Mouse (Mus musculus): ENCODE data around the gene Fuca1.
A peak's percentile ranks its signal among the peaks of the same experiment; 100 is the strongest.
"Not testable (repeated sequence)": the region's sequence is repeated elsewhere in the genome, so short reads cannot be mapped to it uniquely, and the experiment has no call there.

Gene Fuca1

GRCm38 (mm10) chr4:135924418-135924817 lies 3.9 kb downstream of the Fuca1 start:
- DNase-seq (ENCODE audit: low spot score) = no peak

DNA sequence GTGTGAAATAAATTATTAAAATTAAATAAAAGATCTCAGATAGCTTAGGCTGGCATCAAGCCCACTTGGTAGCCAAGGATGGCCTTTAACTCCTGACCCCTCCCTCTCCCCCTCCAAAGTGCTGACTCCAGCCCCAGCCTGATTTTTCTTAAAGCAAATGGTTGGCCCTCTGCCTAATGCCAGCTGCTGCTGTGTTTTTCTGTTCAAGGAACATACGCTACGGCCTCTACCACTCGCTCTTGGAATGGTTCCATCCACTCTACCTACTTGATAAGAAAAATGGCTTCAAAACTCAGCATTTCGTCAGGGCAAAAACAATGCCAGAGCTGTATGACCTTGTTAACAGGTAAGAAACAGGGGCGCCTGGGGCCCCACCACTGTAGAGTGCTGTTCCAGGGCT lies 4.8 kb downstream of the Fuca1 start:
- DNase-seq (ENCODE audit: low spot score) = no peak

DNA sequence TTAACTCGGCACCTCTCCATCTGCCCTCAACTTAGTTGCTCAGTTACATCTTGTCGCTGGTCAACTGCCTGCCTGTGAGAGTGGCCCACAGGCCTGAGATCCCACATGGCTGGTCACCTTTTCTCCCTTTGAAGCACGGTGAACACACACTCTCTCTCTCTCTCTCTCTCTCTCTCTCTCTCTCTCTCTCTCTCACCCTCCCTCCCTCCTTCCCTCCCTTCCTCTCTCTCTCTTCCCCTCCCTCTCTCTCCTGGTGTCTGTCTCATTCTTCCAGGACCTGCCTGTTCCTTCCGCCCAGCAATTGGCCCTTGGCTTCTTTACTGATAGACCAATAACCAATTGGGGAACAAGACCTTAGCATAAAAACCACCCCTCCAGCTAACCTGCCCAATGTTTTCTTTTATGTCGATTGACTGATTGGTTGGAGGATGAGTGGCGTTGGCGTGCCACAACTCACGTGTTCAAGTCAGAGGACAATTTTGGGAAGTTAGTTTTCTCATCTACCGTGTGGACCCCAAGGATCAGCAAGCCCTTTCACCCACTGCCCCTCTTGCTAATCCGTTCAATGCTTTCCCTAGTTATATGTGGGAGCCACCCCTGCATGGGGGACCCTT lies 5.8 kb downstream of the Fuca1 start:
- DNase-seq (ENCODE audit: low spot score) = no peak

GRCm38 (mm10) chr4:135926861-135927260 lies 6.3 kb downstream of the Fuca1 start:
- no peak for DNase-seq (ENCODE audit: low spot score)

- no peak for DNase-seq (ENCODE audit: low spot score)
Measured at GRCm38 (mm10) chr4:135928376-135928775, 7.8 kb downstream of the Fuca1 start.

DNA sequence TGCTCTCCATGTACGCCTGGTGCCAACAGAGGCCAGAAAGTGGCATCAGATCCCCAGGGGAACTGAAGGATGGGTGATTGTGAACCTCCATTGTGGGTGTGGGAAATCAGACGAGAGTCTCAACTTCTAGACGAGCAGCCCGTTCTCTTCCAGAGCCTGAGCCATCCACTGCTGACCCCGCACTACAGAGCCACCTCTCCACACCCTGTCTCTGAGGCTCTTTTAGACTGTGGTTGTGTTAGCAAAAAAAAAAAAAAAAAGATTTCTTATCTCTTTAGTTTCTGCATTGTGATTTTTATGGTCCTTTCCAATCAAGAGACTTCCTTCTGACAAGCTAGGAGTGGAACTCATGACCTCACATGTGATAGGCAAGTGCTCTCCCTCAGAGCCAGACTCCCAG lies 8.9 kb downstream of the Fuca1 start:
- no peak for DNase-seq (ENCODE audit: low spot score)

DNA sequence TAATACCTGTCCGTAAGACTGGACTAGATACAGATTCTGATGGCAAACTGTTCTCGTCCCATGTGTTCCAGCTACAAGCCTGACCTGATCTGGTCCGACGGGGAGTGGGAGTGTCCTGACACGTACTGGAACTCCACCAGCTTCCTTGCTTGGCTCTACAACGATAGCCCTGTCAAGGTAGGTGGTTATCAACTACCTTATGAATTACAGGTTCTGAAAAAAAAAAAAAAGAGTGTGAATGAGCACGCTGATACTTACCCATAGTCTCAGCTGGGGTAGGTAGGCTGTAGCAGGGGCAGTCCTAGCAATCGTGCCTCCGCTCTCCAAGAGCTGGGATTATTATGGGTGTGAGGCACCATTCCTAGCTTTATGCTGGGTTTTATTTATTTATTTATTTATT lies 9.3 kb downstream of the Fuca1 start:
- no peak for DNase-seq (ENCODE audit: low spot score)

DNA sequence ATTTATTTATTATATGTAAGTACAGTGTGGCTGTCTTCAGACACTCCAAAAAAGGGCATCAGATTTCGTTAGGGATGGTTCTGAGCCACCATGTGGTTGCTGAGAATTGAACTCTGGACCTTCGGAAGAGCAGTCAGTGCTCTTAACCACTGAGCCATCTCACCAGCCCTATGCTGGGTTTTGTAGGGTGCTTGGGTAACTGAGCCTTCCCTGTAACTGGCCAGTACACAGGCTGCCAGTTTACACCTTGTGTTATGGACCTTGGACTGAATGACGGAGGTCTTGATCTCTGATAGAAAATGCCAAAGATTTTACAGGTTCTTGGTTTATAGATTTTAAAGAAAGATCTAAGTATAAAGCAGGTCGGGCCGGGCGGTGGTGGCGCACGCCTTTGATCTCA lies 9.7 kb downstream of the Fuca1 start:
- DNase-seq (ENCODE audit: low spot score) = no peak

DNA sequence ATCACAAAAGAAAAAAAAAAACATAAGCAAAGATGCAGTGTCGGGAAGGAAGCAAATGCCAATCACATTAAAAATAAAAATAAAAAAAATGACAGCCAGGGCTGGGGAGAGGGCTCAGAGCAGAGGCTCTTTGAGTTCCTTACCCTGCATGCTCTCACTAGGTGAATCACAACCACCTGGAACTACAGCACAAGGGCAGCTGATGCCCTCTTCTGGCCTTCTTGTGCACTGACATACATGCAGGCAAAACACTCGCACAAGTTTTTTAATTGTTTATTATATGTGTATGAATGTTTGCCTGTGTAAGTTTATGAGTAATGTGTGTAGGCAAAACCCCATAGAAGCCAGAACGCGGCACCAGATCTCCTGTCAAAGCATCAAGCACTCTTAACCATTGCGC lies 11.3 kb downstream of the Fuca1 start:
- DNase-seq (ENCODE audit: low spot score) = peak; percentile 21

DNA sequence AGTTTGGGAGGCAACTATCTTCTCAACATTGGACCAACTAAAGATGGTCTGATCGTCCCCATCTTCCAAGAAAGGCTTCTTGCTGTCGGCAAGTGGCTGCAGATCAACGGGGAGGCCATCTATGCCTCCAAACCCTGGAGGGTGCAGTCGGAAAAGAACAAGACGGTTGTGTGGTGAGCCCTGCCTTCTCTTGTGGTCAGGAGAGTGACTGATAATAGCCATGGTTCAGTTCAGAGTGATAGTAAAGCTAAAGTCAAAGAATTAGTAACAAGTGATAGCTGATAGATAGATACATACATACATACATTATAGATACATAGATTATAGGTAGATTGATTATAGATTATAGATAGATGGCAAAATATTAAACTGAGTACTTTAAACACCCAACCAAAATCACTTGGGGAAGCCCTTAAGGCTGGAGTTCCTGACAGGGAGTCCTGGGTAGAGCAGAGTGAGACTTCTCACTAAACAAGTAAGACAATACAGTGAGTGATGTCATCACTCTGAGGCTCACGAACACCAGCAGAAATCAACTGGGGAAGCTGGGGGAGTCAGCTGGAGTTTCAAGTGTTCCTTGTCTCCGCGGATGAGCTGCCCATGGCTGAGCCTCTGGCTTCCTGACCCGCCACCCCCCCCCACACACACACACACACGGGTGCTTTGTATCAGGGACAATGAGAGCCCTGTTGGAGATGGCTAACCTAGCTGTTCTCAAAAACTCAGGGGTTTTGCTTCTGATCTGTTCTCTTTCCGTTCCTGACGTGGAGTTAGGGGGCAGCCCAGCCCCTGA lies 14.4 kb downstream of the Fuca1 start:
- no peak for DNase-seq (ENCODE audit: low spot score)

- DNase-seq (ENCODE audit: low spot score) = no peak
Measured at GRCm38 (mm10) chr4:135935502-135935901, 15.0 kb downstream of the Fuca1 start.

DNA sequence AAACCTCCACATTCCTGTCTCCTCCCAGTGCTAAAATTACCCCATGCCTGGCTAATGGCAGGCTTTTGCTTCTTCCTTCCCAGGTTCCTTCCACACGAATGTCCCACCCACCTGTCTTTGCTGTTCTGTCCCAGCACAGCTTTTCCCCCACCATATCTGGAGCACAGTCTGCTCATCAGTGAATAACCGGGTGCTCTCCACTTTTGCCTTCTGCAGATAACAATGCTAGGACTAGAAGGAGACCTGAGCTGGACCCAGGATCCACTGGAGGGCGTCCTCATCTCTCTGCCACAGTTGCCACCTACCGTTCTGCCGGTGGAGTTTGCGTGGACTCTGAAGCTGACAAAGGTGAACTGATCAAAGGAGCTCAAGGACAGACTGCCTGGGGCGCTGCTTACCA lies 18.3 kb downstream of the Fuca1 start:
- DNase-seq (ENCODE audit: low spot score) = no peak

DNA sequence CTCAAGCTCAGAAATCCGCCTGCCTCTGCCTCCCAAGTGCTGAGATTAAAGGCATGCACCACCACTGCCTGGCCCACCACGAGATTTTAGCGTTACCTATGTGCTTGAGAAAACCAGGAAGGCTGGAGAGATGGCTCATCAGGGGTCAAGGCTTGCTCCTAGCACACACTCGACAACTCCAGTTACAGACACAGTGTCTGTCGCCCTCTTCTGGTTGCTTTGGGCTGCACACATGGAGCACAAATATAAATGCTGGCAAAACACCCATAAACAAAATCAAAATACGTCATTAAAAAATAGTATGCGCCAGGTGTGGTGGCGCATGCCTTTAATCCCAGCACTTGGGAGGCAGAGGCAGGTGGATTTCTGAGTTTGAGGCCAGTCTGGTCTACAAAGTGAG lies 20.5 kb downstream of the Fuca1 start:
- DNase-seq (ENCODE audit: low spot score) = not testable (repeated sequence)

DNA sequence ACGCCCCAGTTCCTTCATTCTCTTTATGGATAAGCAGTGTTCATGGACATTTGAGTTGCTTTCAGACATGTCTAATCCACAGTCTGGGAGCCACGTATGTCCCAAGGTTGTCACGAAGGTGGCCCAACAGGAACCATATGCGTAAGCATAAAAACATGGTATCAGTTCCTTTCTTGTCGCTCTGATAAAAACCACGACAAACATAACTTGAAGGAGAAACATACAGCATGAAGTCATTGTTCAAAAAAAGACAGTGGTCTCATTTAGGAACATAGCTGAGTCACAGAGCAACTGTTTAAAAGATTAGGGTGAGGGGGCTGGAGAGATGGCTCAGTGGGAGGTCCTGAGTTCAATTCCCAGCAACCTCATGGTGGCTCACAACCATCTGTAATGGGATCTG lies 21.7 kb downstream of the Fuca1 start:
- DNase-seq (ENCODE audit: low spot score) = no peak

GRCm38 (mm10) chr4:135943389-135943788 lies 22.9 kb downstream of the Fuca1 start:
- no peak for DNase-seq (ENCODE audit: low spot score)

DNA sequence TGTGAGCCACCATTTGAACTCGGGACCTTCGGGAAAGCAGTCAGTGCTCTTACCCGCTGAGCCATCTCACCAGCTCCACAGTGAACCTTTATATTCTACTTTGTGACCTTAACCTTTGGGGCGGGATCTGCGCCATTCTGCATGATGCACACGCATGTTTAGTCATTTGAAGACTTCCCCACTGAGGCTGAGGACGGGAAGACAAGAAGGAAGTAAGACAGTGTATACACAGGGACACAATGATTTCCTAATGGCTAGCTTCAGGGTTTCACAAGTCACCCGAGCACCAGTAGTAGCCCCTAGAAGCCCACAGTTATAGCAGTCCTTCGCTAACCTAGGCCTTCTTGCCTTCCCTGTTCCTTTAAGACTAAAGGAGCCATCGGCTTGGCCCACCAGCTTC lies 25.2 kb downstream of the Fuca1 start:
- DNase-seq (ENCODE audit: low spot score) = no peak

GRCm38 (mm10) chr4:135946278-135946658 lies 25.7 kb downstream of the Fuca1 start, which contains the start of gene Hmgcl:
Gene Hmgcl (plus strand): TSS chr4:135946448.
- peak; percentile 97 for DNase-seq (ENCODE audit: low spot score)

- no peak for DNase-seq (ENCODE audit: low spot score)
Measured at GRCm38 (mm10) chr4:135946659-135947301, 26.2 kb downstream of the Fuca1 start.

- DNase-seq (ENCODE audit: low spot score) = no peak
Measured at GRCm38 (mm10) chr4:135948142-135948541, 27.6 kb downstream of the Fuca1 start.

- DNase-seq (ENCODE audit: low spot score) = peak; percentile 59
Measured at GRCm38 (mm10) chr4:135949475-135949874, 28.9 kb downstream of the Fuca1 start.

GRCm38 (mm10) chr4:135949911-135950310 lies 29.4 kb downstream of the Fuca1 start:
- DNase-seq (ENCODE audit: low spot score) = no peak

GRCm38 (mm10) chr4:135950365-135950764 lies 29.8 kb downstream of the Fuca1 start:
- no peak for DNase-seq (ENCODE audit: low spot score)

GRCm38 (mm10) chr4:135951505-135951904 lies 31.0 kb downstream of the Fuca1 start:
- no peak for DNase-seq (ENCODE audit: low spot score)

Data from lung, postnatal 25 days (tissue).